Mouse (Mus musculus) adrenal gland, adult 18-20 months (tissue): Measurements from ENCODE around the gene Sorcs2. TPM values are rescaled to one million over a fixed set of nuclear protein-coding genes. Genes with fewer than 3 reads are reported as not detected.

Experiments used
- DNase-seq, 2 experiments: peaks; one replicate each; pipeline ENCODE4 v3.0.0; 2021 to 2022; ENCODE audit warnings: low spot score in 2 of 2
- total RNA-seq, 2 experiments: library from RNA; stranded (reverse); gene quantifications; 1 replicate in 1 of 2; 2 replicates in 1 of 2; pipeline ENCODE4 v1.2.3; 2021

Sorcs2 gene
- total RNA-seq, 2 experiments from 2014 or later: 14.2 to 30.4 TPM

DNA sequence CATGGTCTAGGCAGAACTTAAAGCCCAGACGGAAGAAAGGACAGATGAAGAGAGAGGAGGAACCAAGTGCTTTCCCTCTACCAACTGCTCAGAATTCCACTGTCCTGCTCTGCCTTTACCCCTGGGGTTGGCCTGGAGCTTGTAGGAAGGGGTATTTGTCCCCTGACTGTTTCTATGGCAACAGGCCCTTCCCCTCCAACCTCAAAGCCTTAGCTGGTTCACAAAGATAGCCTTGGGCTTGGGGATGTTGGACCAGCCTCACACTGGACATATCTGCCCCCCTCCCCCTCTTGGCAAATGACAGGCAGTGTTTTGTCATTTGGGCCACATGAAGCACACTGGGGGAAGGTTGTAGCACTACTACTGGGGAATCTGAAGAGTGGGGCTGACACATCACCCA, 375.6 kb downstream of the Sorcs2 start:
- DNase-seq: no peak

- DNase-seq: no peak
Measured at GRCm38 (mm10) chr5:36021091-36021490, 376.8 kb downstream of the Sorcs2 start.

GRCm38 (mm10) chr5:36018366-36018765, 379.6 kb downstream of the Sorcs2 start:
- DNase-seq: no peak

GRCm38 (mm10) chr5:36009405-36009804, 388.5 kb downstream of the Sorcs2 start:
- DNase-seq: no peak

DNA sequence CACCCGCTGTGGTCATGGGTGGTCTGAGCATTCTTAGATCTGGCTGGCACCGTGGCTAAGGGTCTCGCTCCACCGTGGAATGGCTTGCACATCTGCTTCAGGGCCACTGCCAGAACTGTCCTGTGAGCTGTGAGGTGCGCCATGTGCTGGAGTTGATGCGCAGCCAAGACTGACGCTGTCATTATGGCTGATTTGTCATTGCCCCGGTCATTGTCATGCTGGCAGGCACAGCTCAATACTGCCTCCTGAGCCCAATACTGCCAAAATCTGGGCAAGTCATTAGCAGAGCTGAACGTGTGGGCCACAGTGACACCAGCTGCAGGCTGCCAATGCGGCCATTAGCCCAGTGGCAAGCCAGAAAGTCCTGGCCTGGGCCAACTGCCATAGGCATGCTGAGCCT, 390.3 kb downstream of the Sorcs2 start:
- DNase-seq: no peak

DNA sequence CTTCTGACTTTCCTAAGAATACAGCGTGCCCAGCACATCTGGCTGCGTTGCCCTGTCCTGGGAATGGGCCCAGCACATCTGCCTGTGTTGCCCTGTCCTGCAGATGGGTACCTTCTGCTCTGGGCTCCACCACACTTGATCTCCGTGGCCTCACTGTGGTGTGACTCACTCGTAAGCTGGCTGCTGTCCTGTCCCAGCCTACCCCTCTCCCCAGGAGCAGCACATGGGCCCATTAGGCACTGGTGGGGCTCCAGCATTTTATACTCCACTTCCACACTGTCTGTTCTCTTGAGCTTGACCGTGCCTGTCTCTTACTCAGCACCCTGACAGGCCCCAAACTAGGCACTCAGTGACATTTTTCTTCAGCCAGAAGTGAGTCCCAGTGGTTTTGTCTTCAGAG, 391.4 kb downstream of the Sorcs2 start:
- no peak for DNase-seq

GRCm38 (mm10) chr5:36006106-36006505, 391.8 kb downstream of the Sorcs2 start:
- no peak for DNase-seq

DNA sequence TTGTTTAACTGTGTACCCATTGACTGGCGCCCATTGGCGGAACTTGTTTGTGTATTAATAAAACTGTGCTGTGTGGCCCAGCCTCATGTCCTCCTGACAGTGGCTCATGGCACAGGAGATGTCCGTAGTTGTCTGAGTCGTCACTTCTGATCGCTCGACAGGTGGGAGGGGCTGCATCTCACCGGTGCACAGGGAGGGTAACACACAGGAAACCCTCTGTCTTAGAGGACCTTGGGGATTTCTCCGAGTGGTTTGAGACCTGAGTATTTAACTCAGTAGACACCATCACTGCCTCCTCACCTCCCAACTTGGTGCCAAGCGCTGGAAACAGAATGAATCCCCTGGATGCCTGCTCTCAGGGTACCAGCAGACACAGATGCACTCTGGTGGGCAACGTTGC, 394.1 kb downstream of the Sorcs2 start:
- no peak for DNase-seq

DNA sequence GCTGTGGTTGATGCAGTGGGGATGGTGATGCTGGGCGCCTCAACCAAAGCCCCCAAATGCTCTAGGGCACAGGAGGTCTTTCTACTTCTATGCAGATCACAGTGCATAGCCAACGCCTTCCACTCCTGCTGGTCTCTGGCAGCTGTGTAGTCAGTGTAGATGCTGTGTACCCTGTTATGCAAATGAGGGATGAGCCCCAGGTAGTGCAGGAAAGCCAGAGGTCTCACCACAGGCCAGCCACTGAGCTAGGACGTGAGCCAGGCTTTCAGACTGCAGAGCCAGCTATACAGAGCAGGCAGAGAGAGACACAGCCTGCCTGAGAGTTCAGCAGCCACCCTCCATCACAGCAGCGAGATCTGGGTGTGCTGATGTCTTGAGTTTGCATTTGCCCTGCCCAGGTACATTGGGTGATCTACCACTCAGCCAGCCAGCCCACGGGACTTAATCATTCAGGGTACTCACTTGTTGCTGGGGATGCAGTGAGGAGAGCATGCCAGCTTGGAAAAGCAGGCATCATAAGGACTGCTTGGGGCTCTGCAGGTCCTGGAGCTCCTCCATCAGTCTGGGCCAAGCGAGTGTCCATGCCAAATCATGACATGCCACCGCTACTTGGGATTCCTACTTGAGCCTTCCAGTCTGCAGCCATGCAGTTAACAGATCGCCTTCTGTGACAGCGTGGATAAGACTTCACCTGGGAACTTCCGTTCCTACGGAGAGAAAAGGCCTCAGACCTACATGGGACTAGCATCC, 407.8 kb downstream of the Sorcs2 start:
- no peak for DNase-seq

- DNase-seq: no peak
Measured at GRCm38 (mm10) chr5:35989506-35989905, 408.4 kb downstream of the Sorcs2 start.

GRCm38 (mm10) chr5:35988085-35988484, 409.9 kb downstream of the Sorcs2 start:
- no peak for DNase-seq

DNA sequence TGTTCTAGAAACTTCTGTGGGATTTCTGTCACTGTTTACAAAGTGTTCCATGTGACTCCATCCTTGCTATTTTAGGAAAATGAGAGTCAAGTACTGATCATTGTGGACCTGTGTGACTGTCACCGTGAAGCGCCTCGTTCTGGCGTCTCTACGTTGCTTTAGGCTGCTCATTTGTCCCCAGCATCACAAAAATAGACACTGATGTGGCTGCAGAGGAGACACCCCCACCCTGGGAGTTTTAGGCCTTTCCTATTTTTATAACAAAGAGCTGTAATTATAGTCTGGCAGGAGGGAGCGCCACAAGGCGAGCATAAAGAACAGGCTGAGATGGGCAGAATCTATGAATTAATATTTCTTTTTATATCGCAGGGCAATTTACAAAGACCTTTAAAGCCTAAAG, 412.3 kb downstream of the Sorcs2 start:
- no peak for DNase-seq

- DNase-seq: peak; percentile 78 to 82
Measured at GRCm38 (mm10) chr5:35981976-35982375, 416.0 kb downstream of the Sorcs2 start.

- no peak for DNase-seq
Measured at GRCm38 (mm10) chr5:35981341-35981740, 416.6 kb downstream of the Sorcs2 start.

DNA sequence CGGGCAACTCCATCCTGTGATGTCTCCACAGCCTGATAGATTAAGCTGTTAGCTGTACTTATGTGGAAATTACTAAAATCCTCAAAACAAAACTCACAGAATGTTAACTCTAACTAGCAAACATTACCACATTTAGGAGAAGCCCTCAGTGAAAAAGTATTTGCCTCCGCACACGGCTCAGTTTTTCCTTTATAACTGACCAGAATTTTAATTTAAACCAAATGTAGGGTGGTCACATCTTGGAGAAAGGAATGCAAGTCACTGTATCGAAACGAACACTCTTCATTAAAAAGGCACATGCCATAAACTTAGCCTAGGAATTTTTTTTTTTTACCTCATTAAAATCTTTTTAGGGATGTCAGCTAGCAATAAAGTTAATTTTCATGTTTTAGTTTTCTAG, 417.4 kb downstream of the Sorcs2 start:
- DNase-seq: no peak

GRCm38 (mm10) chr5:35975681-35976080, 422.3 kb downstream of the Sorcs2 start:
- peak; percentile 71 to 86 for DNase-seq

DNA sequence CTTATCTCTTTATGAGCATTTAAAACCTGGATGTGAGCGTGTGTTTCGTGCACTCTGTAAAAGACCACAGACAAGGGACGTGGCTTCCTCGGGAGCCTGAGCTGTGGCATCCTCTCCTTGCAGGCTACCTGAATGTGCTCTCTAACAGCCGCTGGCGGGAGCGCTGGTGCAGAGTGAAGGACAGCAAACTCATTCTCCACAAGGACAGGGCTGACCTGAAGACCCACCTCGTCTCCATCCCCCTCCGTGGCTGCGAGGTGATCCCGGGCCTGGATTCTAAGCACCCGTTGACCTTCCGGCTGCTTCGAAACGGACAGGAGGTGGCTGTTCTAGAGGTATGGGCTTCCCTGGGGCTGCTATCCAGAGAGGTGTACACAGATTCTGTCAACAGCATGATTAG, 423.7 kb downstream of the Sorcs2 start:
- no peak for DNase-seq

- DNase-seq: peak; percentile 66 to 73
Measured at GRCm38 (mm10) chr5:35973800-35974199, 424.1 kb downstream of the Sorcs2 start.

- DNase-seq: no peak
Measured at GRCm38 (mm10) chr5:35972739-35973138, 425.2 kb downstream of the Sorcs2 start.

DNA sequence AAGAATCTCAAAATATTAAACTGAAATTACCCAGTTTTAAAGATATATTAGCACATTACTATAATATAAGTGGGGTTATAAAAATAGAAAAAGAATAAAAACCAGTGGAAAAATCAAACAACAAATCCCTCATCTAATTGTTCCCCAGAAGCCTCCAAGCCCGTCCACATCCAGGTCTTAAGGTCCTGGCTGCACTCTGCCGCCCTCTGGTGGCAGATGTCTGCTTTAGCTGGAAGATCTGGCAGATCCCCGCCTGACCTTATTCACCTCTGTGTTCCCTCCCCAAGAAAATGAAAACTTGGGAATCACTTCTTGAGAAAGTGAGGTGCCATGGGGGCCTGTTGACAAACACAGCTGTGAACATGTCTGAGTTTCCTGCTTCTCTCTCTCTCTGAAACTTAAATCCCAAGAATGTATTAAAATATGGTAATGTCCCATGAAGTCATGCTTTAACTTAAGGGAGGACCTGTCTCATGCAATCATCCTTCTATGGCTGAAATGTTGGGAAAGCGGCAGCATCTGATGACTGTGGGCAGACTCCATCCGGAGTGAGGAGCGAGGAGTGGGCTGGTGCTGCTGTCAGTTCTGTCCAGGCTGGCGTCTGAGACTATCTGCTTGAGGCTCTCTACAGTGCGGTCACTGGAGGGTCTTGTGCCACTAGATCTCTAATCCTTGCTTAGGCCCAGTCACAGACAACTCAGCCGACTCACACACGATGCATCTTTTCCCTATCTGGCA, 425.9 kb downstream of the Sorcs2 start:
- DNase-seq: peak; percentile 63 to 80

- DNase-seq: no peak
Measured at GRCm38 (mm10) chr5:35970380-35971105, 427.4 kb downstream of the Sorcs2 start.

DNA sequence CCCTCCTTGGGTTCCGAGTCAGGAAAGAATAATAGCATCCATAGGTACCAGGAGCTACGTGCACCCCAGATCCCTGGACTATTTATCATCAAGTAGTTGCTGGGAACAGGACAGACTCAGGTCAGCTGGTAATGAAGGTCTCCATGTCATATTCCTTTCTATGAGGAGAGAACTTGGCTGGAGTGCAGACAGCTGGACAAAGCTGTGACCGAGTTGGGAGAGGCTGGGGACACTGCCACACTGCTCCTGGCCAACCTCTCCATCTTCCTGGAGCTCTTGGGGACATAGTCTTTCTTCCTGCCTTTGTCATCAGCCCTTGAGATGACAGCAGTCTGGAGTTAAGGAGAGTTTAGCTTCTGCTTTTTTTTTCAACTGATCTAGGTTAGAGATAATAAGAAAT, 428.1 kb downstream of the Sorcs2 start:
- DNase-seq: no peak
